Mouse (Mus musculus): ENCODE measurements at regions not wholly inside any gene's neighbourhood (a gene's known extent, or its start where the extent isn't known, plus 50 kb on each side); places are given as distances from the start of the nearest gene placed in this dataset.

GRCm38 (mm10) chr8:35935034-35935433 lies 169.4 kb downstream of the Gm19410 start:
- DNase-seq (ENCODE audit: low read depth) = no peak

- DNase-seq (ENCODE audit: low read depth) = no peak
These were observed 173.6 kb downstream of the Gm19410 start for GRCm38 (mm10) chr8:35939199-35939598.

GRCm38 (mm10) chr8:35942515-35942914 lies 176.9 kb downstream of the Gm19410 start:
- DNase-seq (ENCODE audit: low read depth) = no peak

- DNase-seq (ENCODE audit: low read depth) = no peak
These were observed 178.1 kb downstream of the Gm19410 start for GRCm38 (mm10) chr8:35943686-35944085.

- no peak for DNase-seq (ENCODE audit: low read depth)
These were observed 178.9 kb downstream of the Gm19410 start for GRCm38 (mm10) chr8:35944461-35944860.

GRCm38 (mm10) chr8:35946539-35946940 lies 180.9 kb downstream of the Gm19410 start:
- no peak for DNase-seq (ENCODE audit: low read depth)

GRCm38 (mm10) chr8:35948146-35948545 lies 182.6 kb downstream of the Gm19410 start:
- DNase-seq (ENCODE audit: low read depth) = no peak

- DNase-seq (ENCODE audit: low read depth) = no peak
These were observed 183.2 kb downstream of the Gm19410 start for GRCm38 (mm10) chr8:35948751-35949183.

- DNase-seq (ENCODE audit: low read depth) = no peak
These were observed 189.9 kb downstream of the Gm19410 start for GRCm38 (mm10) chr8:35955506-35955905.

- DNase-seq (ENCODE audit: low read depth) = no peak
These were observed 190.7 kb downstream of the Gm19410 start for GRCm38 (mm10) chr8:35956319-35956718.

- no peak for DNase-seq (ENCODE audit: low read depth)
These were observed 193.6 kb downstream of the Gm19410 start for GRCm38 (mm10) chr8:35959201-35959600.

- no peak for DNase-seq (ENCODE audit: low read depth)
These were observed 195.5 kb downstream of the Gm19410 start for GRCm38 (mm10) chr8:35960867-35961614.

- DNase-seq (ENCODE audit: low read depth) = no peak
These were observed 196.1 kb downstream of the Gm19410 start for GRCm38 (mm10) chr8:35961615-35962220.

GRCm38 (mm10) chr8:35964932-35965331 lies 199.3 kb downstream of the Gm19410 start:
- DNase-seq (ENCODE audit: low read depth) = no peak

GRCm38 (mm10) chr8:35968341-35968740 lies 202.8 kb downstream of the Gm19410 start:
- DNase-seq (ENCODE audit: low read depth) = no peak

- no peak for DNase-seq (ENCODE audit: low read depth)
These were observed 205.5 kb downstream of the Gm19410 start for GRCm38 (mm10) chr8:35971082-35971481.

GRCm38 (mm10) chr8:35974323-35975029 lies 208.9 kb downstream of the Gm19410 start:
- no peak for DNase-seq (ENCODE audit: low read depth)

- DNase-seq (ENCODE audit: low read depth) = no peak
These were observed 214.2 kb downstream of the Gm19410 start for GRCm38 (mm10) chr8:35979638-35980255.

- no peak for DNase-seq (ENCODE audit: low read depth)
These were observed 217.5 kb downstream of the Gm19410 start for GRCm38 (mm10) chr8:35983083-35983482.

GRCm38 (mm10) chr8:35985152-35985689 lies 219.6 kb downstream of the Gm19410 start:
- DNase-seq (ENCODE audit: low read depth) = no peak

GRCm38 (mm10) chr8:35987327-35987726 lies 221.7 kb downstream of the Gm19410 start:
- no peak for DNase-seq (ENCODE audit: low read depth)

GRCm38 (mm10) chr8:35991013-35991412 lies 225.4 kb downstream of the Gm19410 start:
- no peak for DNase-seq (ENCODE audit: low read depth)
